Mouse (Mus musculus) layer of hippocampus, adult 8-10 months (tissue): Measurements from ENCODE around the gene Pik3r3. TPM values are rescaled to one million over a fixed set of nuclear protein-coding genes. Genes with fewer than 3 reads are reported as not detected.
"Not testable (repeated sequence)": the region's sequence is repeated elsewhere in the genome, so short reads cannot be mapped to it uniquely, and the experiment has no call there.

Experiments
- DNase-seq, 2 experiments: peaks; one replicate each; pipeline ENCODE4 v3.0.0; 2022; ENCODE audit warnings: low spot score in 2 of 2
- total RNA-seq, 4 experiments: library from RNA; stranded (reverse); gene quantifications; 2 replicates each; pipeline ENCODE4 v1.2.4; 2022

The Pik3r3 gene
- 10 to 100 TPM; 29.0 to 40.9 (median 35.9) TPM for total RNA-seq

- DNase-seq = peak; percentile 99
Measured at GRCm38 (mm10) chr4:116221140-116221851, at the start of gene Pik3r3. Gene Pik3r3 (plus strand): TSS chr4:116221618.

- DNase-seq = no peak
Measured at GRCm38 (mm10) chr4:116173072-116173471, 48.3 kb upstream of the Pik3r3 start, which contains the start of the genes 1700042G07Rik and Gm49337. Gene 1700042G07Rik (plus strand): TSS chr4:116173372. Gene Gm49337 (plus strand): TSS chr4:116173384.

- no peak for DNase-seq
Measured at GRCm38 (mm10) chr4:116173752-116174151, 47.7 kb upstream of the Pik3r3 start.

- DNase-seq = no peak
Measured at GRCm38 (mm10) chr4:116174466-116175116, 46.8 kb upstream of the Pik3r3 start.

- no peak for DNase-seq
Measured at GRCm38 (mm10) chr4:116175136-116175535, 46.3 kb upstream of the Pik3r3 start.

GRCm38 (mm10) chr4:116175711-116176542 is 45.5 kb upstream of the Pik3r3 start:
- peak in 1 of 2 experiments; percentile 42 for DNase-seq

- peak; percentile 65 to 73 for DNase-seq
Measured at GRCm38 (mm10) chr4:116176543-116176988, 44.9 kb upstream of the Pik3r3 start.

- DNase-seq = no peak
Measured at GRCm38 (mm10) chr4:116177140-116177539, 44.3 kb upstream of the Pik3r3 start.

GRCm38 (mm10) chr4:116182079-116182478 is 39.3 kb upstream of the Pik3r3 start:
- DNase-seq = no peak

GRCm38 (mm10) chr4:116182745-116183144 is 38.7 kb upstream of the Pik3r3 start:
- DNase-seq = no peak

- DNase-seq = no peak
Measured at GRCm38 (mm10) chr4:116185083-116185482, 36.3 kb upstream of the Pik3r3 start.

GRCm38 (mm10) chr4:116192286-116192835 is 29.1 kb upstream of the Pik3r3 start:
- no peak for DNase-seq

- DNase-seq = peak in 1 of 2 experiments; percentile 17
Measured at GRCm38 (mm10) chr4:116193583-116194383, 27.6 kb upstream of the Pik3r3 start.

GRCm38 (mm10) chr4:116198422-116198821 is 23.0 kb upstream of the Pik3r3 start:
- no peak for DNase-seq

- no peak for DNase-seq
Measured at GRCm38 (mm10) chr4:116204422-116204821, 17.0 kb upstream of the Pik3r3 start.

GRCm38 (mm10) chr4:116206531-116206930 is 14.9 kb upstream of the Pik3r3 start:
- no peak for DNase-seq

GRCm38 (mm10) chr4:116208891-116209290 is 12.5 kb upstream of the Pik3r3 start:
- no peak for DNase-seq

GRCm38 (mm10) chr4:116215895-116216605 is 5.4 kb upstream of the Pik3r3 start:
- no peak for DNase-seq

- peak in 1 of 2 experiments; percentile 34 for DNase-seq
Measured at GRCm38 (mm10) chr4:116217046-116217445, 4.4 kb upstream of the Pik3r3 start.

- not testable (repeated sequence) for DNase-seq
Measured at GRCm38 (mm10) chr4:116217661-116218060, 3.8 kb upstream of the Pik3r3 start.
